Mouse (Mus musculus): ENCODE measurements around the gene Epor.

Gene Epor

DNA sequence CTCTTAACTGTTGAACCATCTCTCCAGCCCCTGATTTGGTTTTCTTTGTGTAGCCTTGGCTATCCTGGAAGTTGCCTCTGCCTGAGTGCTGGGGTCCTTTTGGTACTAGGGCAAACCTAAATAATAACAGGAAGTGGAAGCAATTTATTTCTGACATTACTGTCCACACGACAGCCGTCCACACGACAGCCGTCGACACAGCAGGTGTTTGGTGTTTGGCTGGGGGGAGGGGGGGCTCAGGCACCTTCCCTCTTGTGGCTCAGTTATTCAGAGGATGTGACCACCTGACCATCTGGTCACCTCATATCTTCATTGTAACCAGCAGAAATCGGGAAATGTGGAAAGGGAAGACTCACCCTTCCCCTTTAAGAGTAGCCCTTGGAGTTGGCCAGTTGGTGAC lies 5.6 kb upstream of the Epor start:
- DNase-seq (ENCODE audit: low spot score in 2 of 2), result no peak

DNA sequence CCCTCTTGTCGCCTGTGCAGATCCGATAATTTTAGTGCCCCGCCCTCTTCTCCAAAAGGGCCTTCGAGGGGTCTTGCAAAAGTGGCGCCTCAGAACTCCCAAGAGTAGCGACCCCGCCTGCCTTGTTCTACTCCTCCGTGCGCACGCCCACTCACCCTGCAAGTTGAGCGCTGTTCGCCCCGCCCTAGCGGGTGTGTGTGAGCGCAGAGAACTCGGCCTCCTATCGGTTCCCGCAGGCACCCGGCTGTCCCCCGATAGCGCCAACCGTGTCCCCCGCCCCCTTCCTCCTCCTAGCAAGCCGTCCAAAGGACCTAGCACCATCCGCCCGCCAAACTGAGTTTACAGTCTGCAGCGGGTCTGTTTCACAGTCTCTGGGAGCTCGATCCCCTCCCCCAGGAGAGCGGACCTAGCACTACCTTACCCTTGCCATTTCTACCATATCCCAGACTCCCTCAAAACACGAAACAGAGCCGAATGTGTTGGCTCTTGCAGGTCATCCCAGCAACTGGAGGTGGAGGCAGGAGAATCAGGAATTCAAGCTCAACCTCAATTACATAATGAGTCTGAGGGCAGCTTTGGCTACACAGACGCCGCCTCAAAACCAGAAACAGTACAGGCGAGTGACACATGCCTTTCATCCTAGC lies 768 bp downstream of the Epor start:
- peak in 1 of 2 experiments; percentile 77 for DNase-seq (ENCODE audit: low spot score in 2 of 2)

DNA sequence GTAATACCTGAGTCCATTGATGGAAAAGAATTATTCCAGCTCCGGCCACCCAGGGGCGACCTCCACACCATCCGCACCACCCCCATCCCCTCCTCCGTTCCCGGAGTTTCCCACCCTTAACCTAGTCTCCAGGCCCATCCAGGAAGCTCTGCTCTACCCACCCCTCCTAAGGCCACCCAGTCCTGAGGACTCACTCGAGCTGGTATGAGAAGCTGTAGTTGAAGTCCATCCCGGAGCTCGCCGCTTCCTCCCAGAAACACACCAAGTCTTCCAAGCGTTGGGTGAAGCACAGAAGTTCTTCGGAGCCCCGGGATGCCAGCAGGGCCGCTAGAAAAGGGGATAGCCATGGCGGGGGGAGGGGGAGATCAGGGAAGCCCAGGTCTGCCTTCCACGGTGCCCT lies 1.3 kb downstream of the Epor start:
- DNase-seq (ENCODE audit: low spot score in 2 of 2), result no peak

- DNase-seq (ENCODE audit: low spot score in 2 of 2), result no peak
Measured at GRCm38 (mm10) chr9:21961366-21961980, 1.8 kb downstream of the Epor start.

- no peak for DNase-seq (ENCODE audit: low spot score in 2 of 2)
Measured at GRCm38 (mm10) chr9:21960558-21961208, 2.6 kb downstream of the Epor start.

DNA sequence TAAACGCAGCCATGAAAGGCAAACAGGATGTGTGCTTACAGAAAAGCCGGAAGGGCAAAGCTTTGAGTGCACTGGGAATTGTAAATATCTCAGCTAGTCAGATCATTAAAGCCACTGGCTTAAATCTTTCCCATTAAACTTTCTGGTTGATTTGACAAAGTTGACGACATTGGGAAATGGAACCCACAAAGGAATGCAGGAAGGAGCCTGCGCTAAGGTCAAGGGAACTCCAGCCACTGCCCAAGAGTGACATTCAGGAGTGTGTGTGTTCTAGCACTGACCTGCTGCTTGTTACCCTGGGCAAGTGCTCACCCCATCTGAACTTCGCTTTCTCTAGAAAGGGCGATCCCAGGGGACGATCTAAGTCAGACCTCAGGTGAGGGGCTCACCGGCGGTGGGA lies 3.2 kb downstream of the Epor start:
- DNase-seq (ENCODE audit: low spot score in 2 of 2), result no peak

DNA sequence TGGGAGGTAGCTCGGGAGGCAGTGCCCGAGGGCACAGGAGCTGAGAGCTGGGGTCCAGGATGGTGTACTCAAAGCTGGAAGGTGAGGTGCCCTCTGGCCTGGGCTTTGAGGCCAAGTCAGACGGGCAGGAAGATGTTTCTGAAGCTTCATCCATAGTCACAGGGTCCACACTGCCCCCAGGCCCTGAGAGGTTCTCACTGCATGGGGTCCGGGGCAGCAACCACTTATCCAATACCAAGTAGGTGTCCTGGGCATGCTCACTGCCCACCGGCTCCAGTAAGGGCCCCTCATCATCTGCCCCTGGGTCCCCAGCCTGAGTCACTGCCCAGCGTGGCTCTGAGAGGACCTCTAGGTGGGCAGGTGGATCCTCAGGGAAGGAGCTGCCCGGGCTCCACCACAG lies 4.1 kb downstream of the Epor start:
- DNase-seq (ENCODE audit: low spot score in 2 of 2), result no peak

DNA sequence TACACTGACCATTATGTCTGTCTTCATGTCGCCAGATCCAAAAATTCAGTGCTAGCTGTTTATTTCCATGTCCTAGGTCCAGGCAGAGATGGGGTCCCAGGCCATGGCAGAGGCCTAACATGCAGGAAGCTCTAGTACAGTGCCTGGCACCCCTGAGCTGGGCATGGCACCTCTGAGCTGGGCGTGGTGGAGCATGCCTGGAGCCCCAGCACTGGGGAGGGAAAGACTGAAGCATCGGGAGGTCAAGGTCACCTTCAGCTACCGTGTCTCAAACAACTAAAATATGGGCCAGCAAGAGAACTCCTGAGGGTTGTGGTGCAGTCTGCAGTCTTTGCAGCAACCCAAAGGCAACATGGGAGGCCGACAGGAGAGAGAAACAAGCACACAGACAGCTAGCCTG lies 4.9 kb downstream of the Epor start:
- no peak for DNase-seq (ENCODE audit: low spot score in 2 of 2)

- DNase-seq (ENCODE audit: low spot score in 2 of 2), result peak; percentile 98 to 100
Measured at GRCm38 (mm10) chr9:21955570-21956281, 7.6 kb downstream of the Epor start, which contains the start of gene Swsap1. Gene Swsap1, plus strand, starts transcription at chr9:21955755.

DNA sequence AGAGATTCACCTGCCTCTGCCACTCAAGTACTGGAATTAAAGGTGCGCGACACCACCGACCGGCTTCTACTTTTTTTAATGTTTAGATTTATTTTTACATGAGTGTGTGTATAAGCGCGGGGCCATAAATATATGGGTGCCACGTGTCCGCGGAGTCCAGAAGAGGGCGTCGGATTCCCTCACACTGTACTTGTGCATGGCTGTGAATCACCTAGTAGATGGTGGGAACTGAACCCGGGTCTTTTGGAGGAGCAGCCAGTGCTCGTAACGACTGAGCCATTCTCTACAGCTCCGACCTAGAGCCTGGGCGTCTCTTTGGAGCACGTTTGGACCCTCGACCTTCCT lies 8.1 kb downstream of the Epor start:
- no peak for DNase-seq (ENCODE audit: low spot score in 2 of 2)

DNA sequence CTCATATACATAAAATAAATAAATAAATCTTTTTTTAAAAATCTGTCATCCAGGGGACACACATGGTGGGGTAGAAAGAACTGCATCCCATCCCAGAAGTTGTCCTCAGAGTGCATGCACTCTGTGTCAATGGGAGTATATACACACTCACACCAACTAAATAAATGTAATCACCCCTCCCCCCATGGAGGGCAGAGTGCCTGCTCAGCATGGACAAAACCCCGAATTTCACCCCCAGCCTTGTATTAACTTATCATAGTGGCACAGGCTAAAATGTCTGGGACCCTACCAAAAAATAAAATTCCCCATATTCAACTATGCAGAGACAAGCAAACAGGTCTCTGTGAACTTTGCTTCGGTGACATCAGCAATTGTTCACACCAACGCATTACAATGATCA lies 8.7 kb downstream of the Epor start:
- no peak for DNase-seq (ENCODE audit: low spot score in 2 of 2)

GRCm38 (mm10) chr9:21953600-21953999 lies 9.7 kb downstream of the Epor start:
- DNase-seq (ENCODE audit: low spot score in 2 of 2), result peak; percentile 72 to 75

- no peak for DNase-seq (ENCODE audit: low spot score in 2 of 2)
Measured at GRCm38 (mm10) chr9:21951977-21952376, 11.3 kb downstream of the Epor start.

- DNase-seq (ENCODE audit: low spot score in 2 of 2), result no peak
Measured at GRCm38 (mm10) chr9:21950322-21950721, 13.0 kb downstream of the Epor start.

GRCm38 (mm10) chr9:21948790-21949189 lies 14.5 kb downstream of the Epor start:
- peak in 1 of 2 experiments; percentile 55 for DNase-seq (ENCODE audit: low spot score in 2 of 2)

GRCm38 (mm10) chr9:21948146-21948545 lies 15.2 kb downstream of the Epor start:
- DNase-seq (ENCODE audit: low spot score in 2 of 2), result no peak

- DNase-seq (ENCODE audit: low spot score in 2 of 2), result no peak
Measured at GRCm38 (mm10) chr9:21947540-21948130, 15.7 kb downstream of the Epor start.

DNA sequence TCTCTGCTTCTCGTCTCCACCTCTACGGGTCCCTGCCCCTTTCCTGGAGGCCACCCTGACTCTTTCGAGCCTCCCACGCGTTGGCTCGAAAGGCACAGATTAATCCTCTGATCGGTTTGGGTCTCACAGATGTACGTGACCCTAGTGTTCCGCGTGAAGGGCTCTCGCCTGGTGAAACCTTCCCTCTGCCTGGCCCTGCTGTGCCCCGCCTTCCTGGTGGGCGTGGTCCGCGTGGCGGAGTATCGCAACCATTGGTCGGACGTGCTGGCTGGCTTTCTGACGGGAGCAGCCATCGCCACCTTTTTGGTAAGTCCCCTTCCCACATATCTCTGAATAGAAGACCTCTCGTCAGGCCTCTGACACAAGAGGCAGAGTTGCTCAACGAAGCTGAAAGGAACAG lies 19.0 kb downstream of the Epor start:
- DNase-seq (ENCODE audit: low spot score in 2 of 2), result no peak

DNA sequence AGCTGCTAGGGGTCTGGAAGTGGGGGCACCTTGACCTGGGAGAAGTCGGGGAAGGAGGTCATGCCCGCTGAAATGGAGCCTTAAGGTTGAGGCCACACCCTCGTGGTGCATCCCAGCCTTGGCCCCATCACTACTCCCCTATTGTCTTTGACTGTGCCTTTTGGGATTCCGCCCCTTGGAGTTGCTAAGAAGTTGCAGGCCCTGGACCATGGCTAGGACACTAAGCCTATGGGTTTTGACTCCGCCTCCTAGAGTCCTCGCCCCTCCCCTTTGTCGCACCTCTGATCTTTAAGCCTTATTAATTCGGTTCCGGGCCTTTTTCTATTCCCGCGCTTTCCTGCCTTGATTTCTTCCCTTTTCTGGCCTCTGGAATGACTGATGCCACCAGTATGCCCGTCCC lies 19.7 kb downstream of the Epor start:
- no peak for DNase-seq (ENCODE audit: low spot score in 2 of 2)

GRCm38 (mm10) chr9:21943046-21943445 lies 20.3 kb downstream of the Epor start:
- no peak for DNase-seq (ENCODE audit: low spot score in 2 of 2)

DNA sequence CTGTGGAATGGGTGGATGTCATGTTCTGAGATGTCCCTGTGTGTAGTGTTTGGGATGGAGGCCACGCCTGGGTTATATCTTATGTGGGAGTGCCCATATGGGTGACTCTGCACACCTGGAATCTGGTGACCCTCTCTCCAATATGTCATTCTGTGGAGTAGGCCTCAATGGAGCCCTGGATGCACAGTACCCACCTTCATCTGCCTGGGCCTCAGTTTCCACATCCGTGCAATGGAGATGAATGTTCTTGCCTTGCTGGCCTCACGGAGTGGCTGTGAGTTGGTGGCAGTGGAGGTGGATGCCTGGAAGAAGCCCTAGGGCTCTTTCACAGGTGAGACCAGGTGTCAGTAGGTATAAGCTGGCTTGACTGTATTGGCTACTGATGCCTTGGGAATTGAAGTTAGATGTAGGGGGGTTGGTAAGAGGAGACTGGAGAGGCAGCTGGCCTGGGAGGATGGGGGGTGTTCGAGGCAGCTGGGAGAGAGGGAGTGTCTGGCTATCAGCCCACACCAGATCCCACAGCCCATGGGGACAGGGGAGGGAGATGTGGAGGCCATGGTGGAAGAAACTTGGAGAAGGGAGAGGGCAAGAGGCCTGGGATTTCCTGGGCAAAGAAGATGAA lies 25.0 kb downstream of the Epor start:
- no peak for DNase-seq (ENCODE audit: low spot score in 2 of 2)

DNA sequence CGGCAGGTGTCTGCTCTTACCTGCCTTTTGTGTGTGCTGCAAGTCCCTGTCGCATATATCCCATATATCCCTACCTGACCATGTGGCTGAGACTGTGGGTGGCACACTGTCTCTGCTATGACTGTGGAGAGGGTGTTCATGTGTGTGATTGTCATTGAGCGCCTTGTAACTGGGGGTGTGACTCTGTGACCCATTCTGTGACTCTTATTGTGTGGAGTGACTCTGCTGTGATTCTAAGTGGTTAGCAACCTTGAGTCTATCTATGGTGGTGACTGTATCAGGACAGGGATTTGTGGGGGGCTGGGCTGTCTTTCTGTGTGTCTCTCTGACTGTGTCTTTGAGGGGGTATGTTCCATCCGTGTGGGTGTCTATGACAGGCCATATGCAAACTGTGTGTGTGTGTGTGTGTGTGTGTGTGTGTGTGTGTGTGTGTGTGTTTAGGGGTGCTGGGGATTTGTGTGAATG lies 25.6 kb downstream of the Epor start:
- no peak for DNase-seq (ENCODE audit: low spot score in 2 of 2)

Data from left cerebral cortex, adult 9 months (tissue).